Mouse (Mus musculus) induced T-regulatory cell, adult 2 months (primary cell): ENCODE measurements around the gene Sf3a3.
A peak's percentile ranks its signal among the peaks of the same experiment; 100 is the strongest.
"Not testable (repeated sequence)": the region's sequence is repeated elsewhere in the genome, so short reads cannot be mapped to it uniquely, and the experiment has no call there.

Experiments
- DNase-seq: peaks from one replicate; pipeline ENCODE4 v3.0.0-alpha.2; 2012; ENCODE audit warnings: low read depth

The Sf3a3 gene

DNA sequence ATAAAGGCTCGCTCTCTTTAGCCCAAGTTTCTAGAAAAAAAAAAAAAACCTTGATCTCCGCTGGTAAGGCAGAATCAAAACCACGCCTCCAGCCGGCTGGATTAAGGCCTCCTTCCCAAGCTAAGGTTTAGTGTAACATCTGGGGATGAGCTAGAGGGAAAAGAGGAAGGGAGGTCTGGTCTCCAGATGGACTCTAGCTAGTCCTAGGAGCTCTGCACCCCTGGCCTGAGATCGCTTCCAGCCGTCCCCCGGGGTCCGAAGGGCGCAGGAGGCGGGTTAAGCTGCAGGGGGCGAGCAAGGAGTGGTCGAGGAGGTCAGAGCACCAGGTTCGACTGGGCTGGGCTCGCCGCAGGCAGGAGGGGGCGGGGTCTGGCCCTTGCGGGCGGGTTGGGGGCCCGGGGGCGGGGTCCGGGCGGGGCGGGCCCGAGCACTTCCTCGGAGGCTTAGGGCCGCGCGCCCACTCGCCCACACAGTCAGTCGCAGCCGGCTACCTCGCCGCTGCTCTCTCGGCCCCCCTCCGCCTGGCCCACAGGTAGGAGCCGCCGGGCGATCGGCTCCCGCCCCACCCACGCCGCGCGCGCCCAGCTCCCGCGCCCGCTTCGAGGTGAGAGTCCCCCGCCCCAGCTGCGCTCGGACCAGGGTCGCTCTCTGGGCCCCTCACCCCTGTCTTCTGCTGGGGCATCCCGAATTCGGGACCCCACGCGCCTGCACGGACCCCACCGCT lies 14.2 kb upstream of the Sf3a3 start, which contains the start of gene Fhl3:
Gene Fhl3, plus strand, starts transcription at position 454 of the 724 bp plus-strand sequence.
- peak; percentile 82 for DNase-seq

GRCm38 (mm10) chr4:124701052-124701845 lies 13.3 kb upstream of the Sf3a3 start:
- DNase-seq = peak; percentile 60

DNA sequence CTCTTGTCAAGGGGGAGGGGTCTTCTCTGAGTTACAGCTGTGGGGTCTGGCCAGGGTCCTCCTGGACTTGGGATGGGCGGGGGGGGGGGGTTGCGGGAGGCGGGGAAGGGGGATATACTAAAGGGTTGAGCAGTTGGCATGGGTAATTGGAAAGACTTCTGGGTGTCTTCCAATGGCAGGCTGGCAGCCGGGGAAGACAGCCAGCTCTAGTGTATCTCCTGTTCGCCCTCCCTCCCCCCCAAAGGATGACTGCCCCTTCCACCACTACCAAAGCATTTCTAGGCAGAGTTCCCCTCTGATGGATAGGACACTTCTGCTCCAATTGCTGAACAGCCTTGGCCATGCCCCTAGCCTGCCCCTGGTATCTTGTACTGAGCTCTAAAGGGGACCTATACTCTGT lies 12.7 kb upstream of the Sf3a3 start:
- no peak for DNase-seq

- no peak for DNase-seq
Observed at GRCm38 (mm10) chr4:124703406-124703805, 11.2 kb upstream of the Sf3a3 start.

GRCm38 (mm10) chr4:124703881-124704796 lies 10.4 kb upstream of the Sf3a3 start:
- DNase-seq = peak; percentile 71

DNA sequence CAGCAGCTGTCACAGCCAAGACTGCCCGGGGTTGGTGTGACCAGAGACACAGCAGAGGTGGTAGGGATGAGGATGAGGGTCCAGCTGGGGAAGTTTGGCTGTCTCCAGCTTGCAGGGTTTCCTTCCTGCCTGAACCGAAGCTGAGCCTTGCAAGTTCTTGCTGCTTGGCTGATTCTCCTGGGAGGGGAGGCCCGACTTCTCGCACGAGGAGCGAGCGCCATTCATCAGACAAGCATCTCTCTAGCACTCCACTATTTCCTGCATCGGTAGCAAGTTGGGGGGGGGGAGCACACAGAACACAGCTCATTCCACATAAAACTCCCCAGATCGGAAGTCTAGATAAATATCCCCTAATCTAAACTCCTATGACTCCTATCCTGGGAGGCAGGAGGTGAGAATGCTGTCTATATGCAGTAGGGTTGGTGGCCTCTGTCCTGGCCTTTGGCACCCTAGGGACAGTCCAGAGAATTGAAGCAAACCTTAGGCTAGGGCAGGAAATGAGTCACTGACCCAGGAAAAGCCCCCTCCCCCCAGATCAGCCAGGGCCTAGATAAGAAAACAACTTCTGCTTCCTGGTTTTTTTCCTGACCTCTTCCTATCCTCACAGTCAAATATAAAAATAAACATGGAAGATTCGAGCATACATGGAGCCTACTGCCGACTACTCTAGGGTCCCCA lies 9.6 kb upstream of the Sf3a3 start:
- peak; percentile 26 for DNase-seq

DNA sequence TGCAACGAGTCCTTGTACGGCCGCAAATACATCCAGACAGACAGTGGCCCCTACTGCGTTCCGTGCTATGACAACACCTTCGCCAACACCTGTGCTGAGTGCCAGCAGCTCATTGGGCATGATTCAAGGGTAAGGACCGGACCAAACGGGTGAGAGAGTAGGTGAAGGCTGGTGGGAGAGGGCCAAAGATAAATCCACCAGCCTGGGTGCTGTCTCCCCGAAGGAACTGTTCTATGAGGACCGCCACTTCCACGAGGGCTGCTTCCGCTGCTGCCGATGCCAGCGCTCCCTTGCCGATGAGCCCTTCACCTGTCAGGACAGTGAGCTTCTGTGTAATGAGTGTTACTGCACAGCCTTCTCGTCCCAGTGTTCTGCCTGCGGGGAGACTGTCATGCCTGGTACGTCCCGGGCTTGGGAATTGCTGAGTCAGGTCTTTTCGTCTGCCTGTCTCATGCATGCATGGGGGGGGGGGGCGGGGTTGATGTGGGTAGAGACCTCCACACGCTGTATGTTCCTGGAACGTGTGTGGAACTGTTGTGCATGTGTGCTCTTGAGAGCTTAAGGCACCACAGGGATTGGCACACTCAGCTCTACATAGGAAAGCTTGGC lies 8.8 kb upstream of the Sf3a3 start:
- DNase-seq = no peak

GRCm38 (mm10) chr4:124707381-124708199 lies 7.0 kb upstream of the Sf3a3 start:
- DNase-seq = not testable (repeated sequence)

GRCm38 (mm10) chr4:124708200-124708517 lies 6.4 kb upstream of the Sf3a3 start:
- not testable (repeated sequence) for DNase-seq

- peak; percentile 85 for DNase-seq
Observed at GRCm38 (mm10) chr4:124708518-124709477, 5.8 kb upstream of the Sf3a3 start.

GRCm38 (mm10) chr4:124709961-124710446 lies 4.6 kb upstream of the Sf3a3 start:
- peak; percentile 58 for DNase-seq

- DNase-seq = peak; percentile 79
Observed at GRCm38 (mm10) chr4:124710776-124711291, 3.7 kb upstream of the Sf3a3 start.

DNA sequence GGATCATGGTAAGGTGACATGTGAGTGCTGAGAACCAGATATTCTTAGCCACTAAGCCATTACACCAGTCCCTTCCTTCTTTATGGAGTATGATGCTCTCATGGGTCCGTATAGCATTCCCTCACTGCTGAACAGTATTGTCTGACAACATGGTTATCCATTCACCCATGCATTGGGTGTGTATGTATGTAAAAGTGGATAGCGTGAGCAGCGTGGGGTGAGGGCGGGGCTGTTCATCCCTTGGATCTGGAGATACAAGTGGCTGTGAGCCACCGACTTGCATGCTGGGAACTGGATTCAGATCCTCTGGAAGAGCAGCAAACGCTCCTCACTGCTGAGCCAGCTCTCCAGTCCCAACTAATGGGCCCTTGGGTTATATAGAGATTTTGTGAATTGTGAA lies 2.0 kb upstream of the Sf3a3 start:
- DNase-seq = no peak

DNA sequence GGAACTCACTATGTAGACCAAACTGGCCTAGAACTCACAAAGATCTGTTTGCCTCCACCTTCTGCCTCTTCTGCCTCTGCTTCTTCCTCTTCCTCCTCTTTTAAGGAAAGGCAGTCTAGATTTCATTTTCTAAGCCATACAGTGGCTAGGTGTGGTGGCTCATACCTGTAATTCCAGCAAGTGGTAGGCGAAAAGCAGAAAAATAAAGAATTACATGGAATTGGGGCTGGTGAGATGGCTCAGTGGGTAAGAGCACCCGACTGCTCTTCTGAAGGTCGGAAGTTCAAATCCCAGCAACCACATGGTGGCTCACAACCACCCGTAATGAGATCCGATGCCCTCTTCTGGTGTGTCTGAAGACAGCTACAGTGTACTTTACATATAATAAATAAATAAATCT lies 726 bp upstream of the Sf3a3 start:
- not testable (repeated sequence) for DNase-seq

GRCm38 (mm10) chr4:124719101-124719500 lies 4.5 kb downstream of the Sf3a3 start:
- DNase-seq = no peak

DNA sequence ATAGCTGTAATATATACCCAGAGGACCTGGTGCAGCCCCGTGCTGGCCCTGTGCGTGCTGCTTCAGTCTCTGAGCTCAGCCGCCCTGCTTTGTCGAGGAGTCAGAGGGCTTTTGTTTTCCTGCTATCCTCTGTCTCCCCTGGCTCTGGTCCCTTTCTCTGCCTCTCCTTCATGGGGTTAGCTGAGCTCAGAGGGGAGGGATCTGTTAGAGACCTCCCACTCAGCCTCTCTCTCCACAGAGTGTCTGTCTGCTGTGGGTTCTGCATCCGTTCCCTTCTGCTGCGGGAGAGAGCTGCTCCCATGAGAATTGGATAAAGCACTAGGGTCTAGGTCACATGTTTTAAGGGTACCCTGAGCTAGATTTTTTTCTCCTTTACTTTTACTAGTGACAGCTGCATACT lies 11.5 kb downstream of the Sf3a3 start:
- DNase-seq = no peak

GRCm38 (mm10) chr4:124736952-124737351 lies 22.4 kb downstream of the Sf3a3 start:
- no peak for DNase-seq

DNA sequence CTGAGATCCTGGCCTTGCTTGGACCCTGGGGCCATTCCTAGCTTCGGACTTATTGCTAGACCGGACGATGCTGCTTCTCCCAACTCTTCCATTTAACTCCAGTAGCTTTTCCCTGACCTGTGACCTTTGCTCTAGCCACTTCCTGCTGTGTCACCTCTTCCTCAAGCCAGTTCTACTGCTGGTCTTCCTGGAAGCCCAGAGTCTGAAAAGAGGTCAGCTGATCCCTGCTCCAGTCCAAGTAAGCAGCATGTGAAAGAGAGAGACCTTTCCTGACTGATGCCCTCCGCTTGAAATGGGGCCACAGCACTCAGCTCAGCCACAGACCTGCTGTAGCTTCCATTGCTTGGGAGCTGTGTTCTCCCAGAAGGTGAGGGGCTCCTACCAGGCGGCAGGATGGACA lies 22.9 kb downstream of the Sf3a3 start:
- no peak for DNase-seq

DNA sequence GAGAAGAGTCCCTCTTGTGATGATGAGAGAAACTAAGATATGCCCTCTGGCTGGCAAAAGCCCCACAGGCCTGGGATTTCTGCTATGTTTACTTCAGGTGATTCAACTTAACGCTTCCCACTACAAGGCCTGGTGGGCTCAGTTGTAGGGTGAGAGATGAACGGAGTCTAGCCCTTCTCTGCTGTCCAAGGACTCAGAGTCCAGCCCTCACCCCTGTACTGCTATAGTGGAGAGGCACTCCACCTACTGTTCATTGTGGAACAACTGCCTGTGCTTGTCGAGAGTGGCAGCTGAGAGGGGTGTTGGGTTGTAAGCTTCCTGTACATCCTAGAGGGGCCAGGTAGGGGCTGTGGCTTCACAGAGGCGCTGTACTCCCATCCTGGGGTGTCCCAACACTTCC lies 23.4 kb downstream of the Sf3a3 start:
- no peak for DNase-seq
